Mouse (Mus musculus) spleen, adult 2 months (tissue): Measurements from ENCODE around the gene Nmt1.

Source experiments
- CTCF ChIP-seq: fragments of 200-500 bp; IDR thresholded peaks from 2 replicates; pipeline ENCODE4 v1.5.1; 2011; ENCODE audit warnings: mild to moderate bottlenecking, inconsistent platforms; ENCODE audit not compliant: insufficient read depth, insufficient read length, insufficient replicate concordance; ENCODE audit errors: extremely low read depth
- POLR2A ChIP-seq: fragments of 200-500 bp; IDR thresholded peaks from 2 replicates; pipeline ENCODE4 v1.6.1; 2011; ENCODE audit warnings: low read depth, low read length, inconsistent platforms

- TF ChIP-seq CTCF (no peak), POLR2A (no peak)
These were observed 46.2 kb downstream of the Nmt1 start for GRCm38 (mm10) chr11:103074121-103074650.
